Mouse (Mus musculus) urinary bladder, postnatal 14 days (tissue): ENCODE measurements around the gene Smgc.
"Not testable (repeated sequence)": the region's sequence is repeated elsewhere in the genome, so short reads cannot be mapped to it uniquely, and the experiment has no call there.

Experiments used
- DNase-seq: peaks from one replicate; pipeline ENCODE4 v3.0.0; 2021; ENCODE audit warnings: low spot score

The Smgc gene

DNA sequence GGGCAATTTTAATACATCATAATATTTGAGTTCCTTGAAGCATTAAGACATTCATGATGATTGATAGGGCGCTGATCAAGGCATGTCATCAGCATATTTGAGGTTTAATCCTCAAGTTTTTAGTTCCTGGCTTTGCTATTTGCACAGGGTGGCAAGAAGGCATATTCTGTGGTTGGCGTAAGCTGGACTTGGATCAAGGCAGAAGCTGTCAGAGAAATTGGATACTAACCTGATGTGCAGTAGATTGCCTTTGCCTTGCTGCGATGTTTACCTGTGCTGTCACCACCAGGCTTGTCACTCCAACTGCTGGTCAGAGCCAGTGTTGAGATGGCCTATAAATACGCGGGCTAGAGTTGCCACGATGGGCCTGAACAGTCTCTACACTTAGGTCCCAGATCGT, at the start of gene Smgc:
Gene Smgc (plus strand): TSS at position 301 of the 400 bp plus-strand sequence.
- DNase-seq, result no peak

DNA sequence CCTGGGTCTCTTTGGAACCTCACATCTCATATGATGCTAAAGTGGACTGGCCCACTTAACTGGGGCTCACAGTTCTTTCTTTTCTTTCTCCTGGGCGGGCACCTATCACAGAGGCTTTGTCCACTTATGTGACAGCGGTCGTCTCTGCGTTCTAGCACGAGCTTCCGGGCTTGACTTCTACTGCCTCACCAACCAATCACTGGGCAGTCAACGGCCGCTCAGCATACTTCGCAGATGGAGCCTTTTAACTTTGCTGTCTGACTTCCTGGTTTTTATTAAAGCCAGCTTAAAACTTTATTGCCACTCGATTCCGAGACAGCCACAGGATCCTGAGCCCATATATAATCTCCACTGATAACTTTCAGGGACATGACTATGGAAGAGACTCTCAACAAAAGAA, 49.7 kb upstream of the Smgc start:
- DNase-seq, result no peak

DNA sequence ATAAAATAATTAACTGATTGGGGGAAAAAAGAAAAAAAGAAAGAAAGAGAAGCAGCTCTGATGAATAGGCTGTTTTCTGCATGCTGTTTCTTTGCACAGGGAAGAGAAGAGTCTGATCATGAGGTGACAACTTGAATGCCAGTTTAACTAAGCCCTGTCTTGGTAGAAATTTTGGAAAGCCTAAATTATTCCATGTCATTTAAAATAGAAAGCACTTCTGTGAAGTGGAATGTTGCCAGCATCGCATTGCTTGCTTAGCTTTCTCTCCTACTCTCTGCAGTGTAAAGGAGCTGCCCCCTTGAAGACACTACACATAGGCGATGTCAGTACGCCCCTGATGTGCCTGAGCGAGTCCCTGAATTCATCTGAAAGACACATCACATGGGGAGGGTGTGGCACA, 31.6 kb upstream of the Smgc start:
- DNase-seq, result no peak

DNA sequence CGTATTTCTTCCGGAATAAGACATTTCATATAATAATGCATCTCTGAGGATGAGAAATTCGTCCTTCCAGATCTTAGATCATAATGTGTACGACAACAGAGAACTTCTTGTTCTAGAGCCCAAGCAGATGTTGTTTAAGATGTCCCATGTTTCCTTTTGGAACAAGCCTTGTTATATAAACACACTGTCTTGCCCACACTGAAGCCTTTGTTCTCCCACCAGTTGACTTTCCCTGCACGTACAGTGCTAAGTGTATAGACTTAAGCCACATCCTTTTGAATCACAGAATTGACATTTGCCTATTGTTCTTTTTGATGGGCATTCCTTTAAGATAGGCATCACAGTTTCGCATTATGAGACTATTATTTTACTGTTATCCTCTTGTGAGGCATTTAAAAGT, 2.7 kb upstream of the Smgc start:
- DNase-seq, result no peak

DNA sequence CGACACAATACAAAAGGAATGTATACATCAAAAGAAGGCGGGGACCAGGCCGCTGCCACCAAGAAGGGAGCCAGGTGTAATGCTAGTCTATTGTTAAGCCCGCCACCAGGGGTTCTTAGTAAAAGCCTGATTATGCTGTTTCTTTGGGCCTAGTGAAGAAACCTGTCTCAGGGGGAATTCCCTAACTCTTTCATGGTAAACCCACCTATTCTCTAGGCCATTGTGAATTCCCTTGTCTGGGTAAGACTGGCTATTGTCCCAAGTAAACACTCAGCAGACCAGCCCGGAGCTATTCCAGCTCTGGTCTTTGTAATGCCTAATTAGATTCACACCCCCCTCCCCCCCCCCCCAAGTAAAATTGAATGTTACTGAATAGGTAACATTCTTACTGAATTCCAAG, 26.1 kb downstream of the Smgc start:
- DNase-seq, result not testable (repeated sequence)

DNA sequence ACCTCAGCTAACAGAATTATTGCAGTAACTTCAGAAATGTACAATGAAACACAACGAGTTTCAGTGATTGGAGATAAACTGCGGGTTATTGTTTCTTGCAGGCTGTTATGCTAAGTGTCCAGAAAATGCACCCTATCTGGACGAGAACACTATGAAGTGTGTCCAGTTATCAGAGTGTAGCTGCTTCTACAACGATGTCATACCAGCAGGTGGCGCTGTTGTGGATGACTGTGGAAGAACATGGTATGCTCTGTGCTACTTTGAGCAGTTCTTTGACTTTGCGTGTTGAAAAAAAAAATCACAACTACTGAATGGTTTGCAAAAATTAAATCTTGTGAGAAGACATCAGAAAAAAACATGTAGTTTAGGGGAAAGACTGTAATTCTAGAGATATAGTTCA, 62.2 kb downstream of the Smgc start:
- DNase-seq, result peak; percentile 11

DNA sequence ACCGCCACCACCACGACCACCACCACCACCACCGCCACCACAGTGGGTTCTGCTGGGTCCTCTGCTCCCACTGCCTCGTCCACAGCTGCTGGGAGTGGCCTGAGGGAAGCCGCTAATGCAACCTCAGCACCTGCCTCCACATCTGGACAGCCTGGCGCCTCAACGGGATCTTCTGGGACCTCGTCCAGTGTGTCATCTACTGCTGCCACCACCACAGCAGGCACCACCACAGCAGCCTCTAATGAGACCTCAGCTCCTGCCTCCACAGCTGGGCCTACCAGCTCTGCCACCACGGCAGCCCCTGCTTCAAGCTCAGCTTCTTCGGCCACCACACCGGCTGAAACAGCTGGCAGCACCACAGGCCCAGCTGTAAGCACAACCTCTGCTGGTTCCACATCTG, 69.0 kb downstream of the Smgc start:
- peak; percentile 38 for DNase-seq
